In genomic region chr14:73131856-73132410, GRCm38 (mm10) we compare ENCODE assay signal across 30 mouse cellular contexts. TPM values are rescaled to one million over a fixed set of nuclear protein-coding genes. Genes with fewer than 3 reads are reported as not detected.
DNase-seq lines count a peak whose midpoint lies in the region; ATAC-seq and TF ChIP-seq lines count a peak whose summit lies in the region.
"Had no signal": no experiment of that assay in that cellular context is flagged by ENCODE, and none has a peak within 500 bp of the region (broad histone marks: within the 10 kb centered on the region; RNA-seq: fewer than 3 reads in every experiment).

No protein-coding gene starts in this region.

- no peak for TF ChIP-seq POLR2A in thymus, adult 2 months (IDR thresholded peaks at IDR 0.05; ENCODE audit: control insufficient read depth, extremely low read depth, insufficient read depth, low read length, poor library complexity)

- no peak for TF ChIP-seq EP300 in liver, postnatal 0 days (IDR thresholded peaks at IDR 0.05; ENCODE audit: low read depth)

- DNase-seq in heart, adult 11 months = peak; percentile 90
- DNase-seq in heart, postnatal 25 days (ENCODE audit: low spot score) = no peak
- no peak for DNase-seq in liver, postnatal 0 days
- peak; percentile 8 for DNase-seq in thymus, postnatal 4 days
- DNase-seq in thymus, adult 2 months = no peak
- DNase-seq: adrenal gland, postnatal 14 days; cerebellum, adult 11-12 months; cerebellum, adult 9-11 months; embryo, embryonic 11 days; gastrocnemius, postnatal 14 days; kidney, adult 11 months; kidney, postnatal 14 days; right cerebral cortex, postnatal 4 days; thymus, postnatal 14 days had no signal

- WGBS in liver, postnatal 0 days (ENCODE audit: insufficient replicate concordance) = 68% methylated on average over 16 of the region's 16 CpGs
- WGBS in liver, embryonic 12.5 days (ENCODE audit: insufficient replicate concordance) = 54% methylated on average over 16 of the region's 16 CpGs
- WGBS in thymus, adult 2 months = 96% methylated on average over 16 of the region's 16 CpGs
- 91% methylated on average over 16 of the region's 16 CpGs for WGBS in hindbrain, embryonic 16.5 days

- intact Hi-C loops in heart, postnatal 25 days (cut with DNase I) = no loop called here

- H3K27me3 ChIP-seq in liver, postnatal 0 days (ENCODE audit: insufficient read depth, low read length) = no peaks in the 10 kb centered on the region
- H3K27me3 ChIP-seq in liver, embryonic 12.5 days (replicated peaks) = no peaks in the 10 kb centered on the region
- no peaks in the 10 kb centered on the region for H3K27me3 ChIP-seq in thymus, adult 2 months (ENCODE audit: control insufficient read depth, insufficient read depth, low read length)
- H3K27me3 ChIP-seq in hindbrain, embryonic 16.5 days (replicated peaks; ENCODE audit: control insufficient read depth, insufficient read depth, low read length) = no peaks in the 10 kb centered on the region
- H3K27me3 ChIP-seq: embryonic facial prominence, embryonic 12.5 days; heart, embryonic 13.5 days; hindbrain, embryonic 15.5 days; limb, embryonic 13.5 days; midbrain, embryonic 13.5 days; neural tube, embryonic 13.5 days had no signal

- peaks cover 11% of the 10 kb centered on the region for H3K4me1 ChIP-seq in liver, postnatal 0 days (ENCODE audit: insufficient read depth)
- H3K4me1 ChIP-seq in liver, embryonic 12.5 days = no peaks in the 10 kb centered on the region
- H3K4me1 ChIP-seq in thymus, adult 2 months (replicated peaks; ENCODE audit: control insufficient read depth, insufficient read depth, low read length) = peaks cover 7% of the 10 kb centered on the region; the same call in 1 of the 2 replicates
- H3K4me1 ChIP-seq in hindbrain, embryonic 16.5 days (ENCODE audit: control insufficient read depth, insufficient read depth, low read depth, low read length) = no peaks in the 10 kb centered on the region
- H3K4me1 ChIP-seq: embryonic facial prominence, embryonic 12.5 days; hindbrain, embryonic 15.5 days; limb, embryonic 13.5 days; midbrain, embryonic 13.5 days; neural tube, embryonic 13.5 days had no signal

- peak; percentile 26; the same call in 1 of the 2 replicates for ATAC-seq in liver, postnatal 0 days
- ATAC-seq in liver, embryonic 12.5 days = no peak
- no peak for ATAC-seq in hindbrain, embryonic 16.5 days
- no peak for ATAC-seq in granulocyte monocyte progenitor cell, adult 5-6 weeks (replicated peaks; ENCODE audit: poor library complexity, severe bottlenecking)
- ATAC-seq: forebrain, embryonic 14.5 days; midbrain, embryonic 13.5 days had no signal

- no peak overlapping the region for H3K4me3 ChIP-seq in liver, postnatal 0 days (ENCODE audit: low read depth, low read length)
- H3K4me3 ChIP-seq in liver, embryonic 12.5 days = no peak overlapping the region
- H3K4me3 ChIP-seq in thymus, adult 2 months (ENCODE audit: control insufficient read depth, insufficient read depth, low read length) = no peak overlapping the region
- no peak overlapping the region for H3K4me3 ChIP-seq in hindbrain, embryonic 16.5 days (ENCODE audit: low read length)
- H3K4me3 ChIP-seq: embryonic facial prominence, embryonic 12.5 days; heart, embryonic 13.5 days; hindbrain, embryonic 10.5 days; hindbrain, embryonic 15.5 days; layer of hippocampus, adult 2 months; left cerebral cortex, adult 2 months; limb, embryonic 13.5 days; midbrain, embryonic 13.5 days; neural tube, embryonic 13.5 days had no signal

- no peak overlapping the region for H3K9ac ChIP-seq in liver, postnatal 0 days (replicated peaks)
- H3K9ac ChIP-seq in liver, embryonic 12.5 days = no peak overlapping the region
- H3K9ac ChIP-seq in hindbrain, embryonic 16.5 days (ENCODE audit: low read depth, low read length) = no peak overlapping the region
- H3K9ac ChIP-seq: embryonic facial prominence, embryonic 12.5 days; heart, embryonic 13.5 days; hindbrain, embryonic 15.5 days; limb, embryonic 13.5 days; liver, embryonic 14.5 days; midbrain, embryonic 13.5 days; neural tube, embryonic 13.5 days had no signal

- H3K27ac ChIP-seq in liver, postnatal 0 days (ENCODE audit: low read depth) = peak overlapping the region; percentile 67
- no peak overlapping the region for H3K27ac ChIP-seq in liver, embryonic 12.5 days
- no peak overlapping the region for H3K27ac ChIP-seq in thymus, adult 2 months (ENCODE audit: control insufficient read depth, insufficient read depth, low read length)
- no peak overlapping the region for H3K27ac ChIP-seq in hindbrain, embryonic 16.5 days (ENCODE audit: low read depth, low read length)
- H3K27ac ChIP-seq: embryonic facial prominence, embryonic 12.5 days; heart, embryonic 13.5 days; hindbrain, embryonic 10.5 days; hindbrain, embryonic 15.5 days; layer of hippocampus, adult 2 months; left cerebral cortex, adult 2 months; limb, embryonic 13.5 days; liver, embryonic 14.5 days; macrophage; midbrain, embryonic 13.5 days; neural tube, embryonic 13.5 days had no signal

- no peaks in the 10 kb centered on the region for H3K36me3 ChIP-seq in liver, postnatal 0 days (replicated peaks; ENCODE audit: insufficient read depth, low read length)
- H3K36me3 ChIP-seq in liver, embryonic 12.5 days = no peaks in the 10 kb centered on the region
- H3K36me3 ChIP-seq in thymus, adult 2 months (ENCODE audit: control insufficient read depth, insufficient read depth, low read length) = no peaks in the 10 kb centered on the region
- no peaks in the 10 kb centered on the region for H3K36me3 ChIP-seq in hindbrain, embryonic 16.5 days (ENCODE audit: control insufficient read depth, insufficient read depth, low read length)
- H3K36me3 ChIP-seq: embryonic facial prominence, embryonic 12.5 days; G1E; heart, embryonic 13.5 days; hindbrain, embryonic 10.5 days; hindbrain, embryonic 15.5 days; limb, embryonic 13.5 days; midbrain, embryonic 13.5 days; neural tube, embryonic 13.5 days had no signal

- TF ChIP-seq CTCF in liver, postnatal 0 days (IDR thresholded peaks at IDR 0.05; ENCODE audit: low read depth) = no peak
- TF ChIP-seq CTCF in thymus, adult 2 months (IDR thresholded peaks at IDR 0.05; ENCODE audit: borderline replicate concordance, control insufficient read depth, extremely low read depth, insufficient read depth, low read length, poor library complexity) = no peak

- H3K4me2 ChIP-seq in liver, postnatal 0 days (ENCODE audit: low read depth, low read length) = no peak overlapping the region
- no peak overlapping the region for H3K4me2 ChIP-seq in liver, embryonic 12.5 days
- H3K4me2 ChIP-seq in hindbrain, embryonic 16.5 days (ENCODE audit: low read length) = no peak overlapping the region
- H3K4me2 ChIP-seq: embryonic facial prominence, embryonic 12.5 days; heart, embryonic 13.5 days; hindbrain, embryonic 15.5 days; limb, embryonic 13.5 days; midbrain, embryonic 13.5 days; neural tube, embryonic 13.5 days had no signal

- no peaks in the 10 kb centered on the region for H3K9me3 ChIP-seq in liver, postnatal 0 days (ENCODE audit: low read length)
- H3K9me3 ChIP-seq in liver, embryonic 12.5 days (replicated peaks) = no peaks in the 10 kb centered on the region
- no peaks in the 10 kb centered on the region for H3K9me3 ChIP-seq in hindbrain, embryonic 16.5 days (ENCODE audit: control insufficient read depth, low read length)
- H3K9me3 ChIP-seq: embryonic facial prominence, embryonic 12.5 days; G1E; heart, embryonic 13.5 days; hindbrain, embryonic 10.5 days; hindbrain, embryonic 15.5 days; limb, embryonic 13.5 days; midbrain, embryonic 13.5 days; neural tube, embryonic 13.5 days had no signal

RNA-seq across cellular contexts. Expression of gene Rcbtb2, which starts 9.1 kb away (rescaled TPM):
- total RNA-seq in heart, postnatal 25 days (2021) = 10 to 100 TPM; 20.4 to 22.9 TPM
- 29.1 and 29.9 TPM in 2 replicates for polyA plus RNA-seq in liver, postnatal 0 days (2015; fragmentation: Nextera tagmentation; extraction: Ambion mirVana)
- polyA plus RNA-seq in liver, embryonic 12.5 days (2016; fragmentation: Nextera tagmentation; extraction: Ambion mirVana) = 27.9 and 28.9 TPM in 2 replicates
- polyA plus RNA-seq in thymus, adult 2 months (2012; rRNA removed) = 168 and 169 TPM in 2 replicates
- polyA plus RNA-seq in hindbrain, embryonic 16.5 days (2015; fragmentation: Nextera tagmentation; extraction: Ambion mirVana) = 59.6 and 63.8 TPM in 2 replicates
- 33.5 and 57.3 TPM in 2 replicates for total RNA-seq in granulocyte monocyte progenitor cell, adult 5-6 weeks (2014; fragmentation: Nextera tagmentation)
- 28.0 and 35.6 TPM in 2 replicates for total RNA-seq in granulocyte monocyte progenitor cell, adult 5-6 weeks (2017)

Comparison
In these comparisons a context has a peak if more than half of its experiments do, and no peak if none do; other contexts are left out.
1. DNase-seq: peak in heart, adult 11 months (single experiment) and thymus, postnatal 4 days (single experiment); none in heart, postnatal 25 days (single experiment), liver, postnatal 0 days (single experiment) and thymus, adult 2 months (single experiment).